Mouse (Mus musculus) E14TG2a.4 (cell line): ENCODE measurements around the gene Celsr1.

ENCODE experiments used
- H3K27me3 ChIP-seq: 2 replicates; pipeline ENCODE4 v1.6.1; 2014; ENCODE audit warnings: low read length, control low read depth; ENCODE audit not compliant: insufficient read depth
- H3K36me3 ChIP-seq: 2 replicates; pipeline ENCODE4 v1.6.1; 2014; ENCODE audit warnings: low read length, control low read depth; ENCODE audit not compliant: insufficient read depth
- H3K4me1 ChIP-seq: replicated peaks from 2 replicates; pipeline ENCODE4 v1.6.1; 2014; ENCODE audit warnings: low read depth, low read length, control low read depth
- H3K4me3 ChIP-seq: replicated peaks from 2 replicates; pipeline ENCODE4 v1.5.1; 2014; ENCODE audit warnings: mild to moderate bottlenecking, low read length
- H3K9me3 ChIP-seq: 2 replicates; pipeline ENCODE4 v1.6.1; 2014; ENCODE audit warnings: low read length, control low read depth
- CTCF ChIP-seq: conservative IDR thresholded peaks from 2 replicates; pipeline ENCODE4 v1.5.1; 2014; ENCODE audit warnings: low read length
- NANOG ChIP-seq: IDR thresholded peaks from 2 replicates; pipeline ENCODE4 v1.6.1; 2014; ENCODE audit warnings: borderline replicate concordance, low read length, mixed read lengths
- POU5F1 ChIP-seq: IDR thresholded peaks from 2 replicates; pipeline ENCODE4 v1.6.1; 2014; ENCODE audit warnings: low read length, borderline replicate concordance

Celsr1 gene

GRCm38 (mm10) chr15:86004048-86004447 is 29.5 kb downstream of the Celsr1 start:
- H3K27me3 ChIP-seq: no peaks in the 10 kb centered on the region; the same call in 1 of the 2 replicates

DNA sequence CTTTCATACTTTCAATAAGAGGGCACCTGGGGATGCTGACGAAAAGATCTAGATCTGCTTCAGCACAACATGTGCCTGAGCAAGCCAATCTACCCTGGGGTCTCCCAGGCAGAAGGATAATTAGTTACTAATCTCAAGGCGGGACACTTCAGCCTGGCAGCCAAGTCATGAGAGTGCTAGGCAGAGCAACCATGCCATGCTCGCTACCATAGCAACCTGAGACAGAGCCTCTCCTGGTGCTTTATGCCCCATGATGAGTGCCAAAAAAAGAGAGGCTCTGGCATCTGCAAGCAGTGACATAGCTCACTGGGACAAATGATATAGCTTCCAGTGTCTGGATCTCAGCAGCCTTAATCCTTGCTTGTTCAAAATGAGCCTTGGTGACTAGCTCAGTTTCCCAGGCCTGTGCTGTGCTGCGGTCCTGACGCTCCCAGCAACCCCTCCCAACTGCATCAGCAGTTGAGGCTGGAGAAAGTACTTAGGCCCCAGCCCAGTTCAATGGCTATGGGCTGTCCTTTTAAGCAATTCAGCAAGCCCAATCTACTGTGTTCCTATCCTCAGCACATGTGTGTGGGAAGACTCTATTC is 32.8 kb downstream of the Celsr1 start:
- Histone ChIP-seq H3K9me3 (no peaks in the 10 kb centered on the region), H3K36me3 (no peaks in the 10 kb centered on the region), H3K27me3 (no peaks in the 10 kb centered on the region), H3K4me3 (no peak overlapping the region), H3K4me1 (peaks cover 72% of the 10 kb centered on the region)
- TF ChIP-seq POU5F1 (no peak), CTCF (no peak), NANOG (no peak)

More at GRCm38 (mm10) chr15:86004048-86004447, 29.5 kb downstream of the Celsr1 start:
- Histone ChIP-seq H3K4me3 (peak overlapping the region; percentile 46; the same call in 1 of the 2 replicates), H3K36me3 (no peaks in the 10 kb centered on the region), H3K9me3 (no peaks in the 10 kb centered on the region), H3K4me1 (peaks cover 84% of the 10 kb centered on the region)
- TF ChIP-seq POU5F1: no peak
- TF ChIP-seq CTCF: no peak
- TF ChIP-seq NANOG: no peak

DNA sequence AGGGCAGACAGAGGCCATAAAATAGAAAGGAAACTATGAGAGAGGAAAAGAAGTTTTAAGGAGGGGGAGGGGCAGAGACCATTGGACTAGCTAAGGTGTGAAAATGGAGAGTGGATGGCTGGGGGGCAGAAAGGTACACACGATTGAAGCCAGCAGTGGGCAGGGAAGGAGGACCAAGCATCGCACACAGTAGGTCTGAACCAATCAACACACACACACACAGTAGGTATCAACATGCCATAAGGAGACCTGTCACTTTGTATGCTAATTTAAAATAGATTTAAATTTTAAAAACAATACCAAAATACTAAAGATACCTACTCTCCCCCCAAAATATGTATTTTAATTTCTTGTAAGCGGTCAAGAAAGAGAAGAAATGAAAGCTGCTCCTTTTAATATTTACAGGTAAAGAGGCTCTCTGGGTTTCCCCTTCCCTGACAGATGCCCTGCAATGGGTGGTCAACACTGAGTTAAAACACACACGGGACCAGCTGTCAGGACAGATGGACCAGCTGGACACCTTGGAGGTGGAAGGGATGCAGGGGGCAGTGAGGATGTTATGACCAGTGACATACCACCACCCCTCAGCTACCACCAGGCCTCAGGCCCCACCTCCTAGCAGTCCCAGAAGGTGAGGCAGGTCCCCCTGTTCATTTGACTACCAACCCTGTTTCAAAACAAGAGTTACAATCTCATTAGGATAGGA is 34.9 kb downstream of the Celsr1 start:
- H3K4me3 ChIP-seq: no peak overlapping the region
- H3K36me3 ChIP-seq: no peaks in the 10 kb centered on the region
- TF ChIP-seq NANOG (no peak), POU5F1 (no peak), CTCF (no peak)
- no peaks in the 10 kb centered on the region for H3K9me3 ChIP-seq
- peaks cover 68% of the 10 kb centered on the region for H3K4me1 ChIP-seq
- H3K27me3 ChIP-seq: no peaks in the 10 kb centered on the region

- Histone ChIP-seq H3K36me3 (no peaks in the 10 kb centered on the region), H3K4me3 (no peak overlapping the region), H3K4me1 (peaks cover 67% of the 10 kb centered on the region), H3K27me3 (no peaks in the 10 kb centered on the region), H3K9me3 (no peaks in the 10 kb centered on the region)
- TF ChIP-seq POU5F1: no peak
- no peak for TF ChIP-seq NANOG
- no peak for TF ChIP-seq CTCF
Measured at GRCm38 (mm10) chr15:85996031-85996765, 37.4 kb downstream of the Celsr1 start.

DNA sequence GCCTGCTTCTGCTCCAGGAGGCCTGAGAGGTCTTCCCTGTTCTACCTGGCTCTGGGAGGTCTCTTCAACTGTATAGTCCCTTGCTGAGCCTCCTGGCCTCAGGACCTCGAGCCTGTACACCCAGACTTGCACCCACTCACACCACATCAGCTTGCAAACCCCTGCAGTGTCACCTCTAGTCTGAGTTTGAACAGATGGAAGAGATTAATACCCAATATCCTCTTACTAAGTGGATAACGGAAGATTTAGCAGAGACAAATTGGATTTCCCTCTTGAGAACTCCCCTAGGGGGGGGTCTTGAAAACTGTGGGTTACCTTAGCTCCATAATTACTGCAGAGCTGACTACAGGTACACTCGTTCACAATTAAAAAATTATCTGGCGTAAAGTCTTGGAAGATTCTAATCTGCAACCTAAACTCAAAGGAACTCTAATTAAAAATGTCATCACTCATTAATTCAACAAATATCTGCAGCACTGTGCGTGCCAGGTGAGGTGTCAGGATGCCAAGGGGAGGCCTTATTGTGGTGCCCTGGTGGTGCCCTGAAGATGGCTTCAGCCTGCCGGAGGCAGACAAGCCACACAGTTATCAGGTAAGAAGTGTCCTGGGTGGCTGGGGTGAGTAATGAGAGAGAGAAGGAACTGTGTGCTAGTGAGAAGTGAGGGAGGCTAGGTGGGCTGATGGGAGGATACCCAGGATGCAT is 38.5 kb downstream of the Celsr1 start:
- H3K36me3 ChIP-seq: no peaks in the 10 kb centered on the region
- H3K27me3 ChIP-seq: no peaks in the 10 kb centered on the region
- H3K4me3 ChIP-seq: no peak overlapping the region
- TF ChIP-seq CTCF: no peak
- no peak for TF ChIP-seq POU5F1
- TF ChIP-seq NANOG: no peak
- peaks cover 58% of the 10 kb centered on the region for H3K4me1 ChIP-seq
- no peaks in the 10 kb centered on the region for H3K9me3 ChIP-seq

DNA sequence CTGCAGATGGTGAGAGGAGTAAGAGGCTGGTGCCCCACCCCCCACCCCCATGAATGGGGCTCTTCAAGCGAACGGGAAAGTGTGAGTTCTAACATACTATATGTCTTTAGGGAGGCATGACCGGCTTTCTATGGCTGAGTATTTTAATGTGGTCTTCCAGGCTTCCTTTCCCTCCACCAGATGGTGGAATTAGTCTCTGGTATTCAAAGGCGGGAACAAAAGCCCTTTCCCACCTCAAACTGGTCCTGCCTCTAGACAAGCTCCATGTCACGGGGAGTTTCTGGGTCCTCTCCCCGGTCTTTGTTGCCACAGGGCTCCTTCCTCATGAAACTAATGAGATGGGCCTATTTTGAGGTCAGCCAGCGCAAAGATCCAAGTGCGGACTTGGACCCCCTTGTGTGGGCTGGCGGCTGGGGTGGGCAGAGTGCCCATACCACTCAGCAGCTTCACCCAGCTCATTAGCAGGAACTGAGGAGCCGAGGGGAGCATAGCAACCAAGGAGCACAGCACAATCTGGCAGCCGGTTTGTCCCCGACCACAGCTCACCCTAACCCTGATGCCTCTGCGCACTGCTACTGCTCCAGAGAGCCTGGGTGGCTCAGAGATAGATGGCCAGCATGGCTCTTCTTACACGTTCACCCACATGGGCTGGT is 39.5 kb downstream of the Celsr1 start:
- TF ChIP-seq POU5F1: no peak
- TF ChIP-seq NANOG: no peak
- no peaks in the 10 kb centered on the region for H3K9me3 ChIP-seq
- no peaks in the 10 kb centered on the region for H3K27me3 ChIP-seq
- H3K4me3 ChIP-seq: no peak overlapping the region
- no peaks in the 10 kb centered on the region for H3K36me3 ChIP-seq
- peaks cover 51% of the 10 kb centered on the region for H3K4me1 ChIP-seq

- TF ChIP-seq NANOG (no peak), CTCF (no peak), POU5F1 (no peak)
- no peaks in the 10 kb centered on the region for H3K9me3 ChIP-seq
- H3K27me3 ChIP-seq: no peaks in the 10 kb centered on the region
- no peaks in the 10 kb centered on the region for H3K36me3 ChIP-seq
- H3K4me3 ChIP-seq: no peak overlapping the region
- peaks cover 51% of the 10 kb centered on the region for H3K4me1 ChIP-seq
Measured at GRCm38 (mm10) chr15:85993386-85993785, 40.2 kb downstream of the Celsr1 start.

GRCm38 (mm10) chr15:85992125-85992495 is 41.5 kb downstream of the Celsr1 start:
- Histone ChIP-seq H3K36me3 (no peaks in the 10 kb centered on the region), H3K9me3 (no peaks in the 10 kb centered on the region), H3K4me1 (peaks cover 51% of the 10 kb centered on the region), H3K4me3 (no peak overlapping the region), H3K27me3 (no peaks in the 10 kb centered on the region)
- TF ChIP-seq CTCF (no peak), POU5F1 (no peak), NANOG (no peak)
